Mouse (Mus musculus) bone marrow macrophage, adult 2 months (primary cell): ENCODE results near the gene Impdh1.

Experiments
- CTCF ChIP-seq: IDR thresholded peaks from 2 replicates; pipeline ENCODE4 v1.5.1; 2012; ENCODE audit warnings: low read depth, mild to moderate bottlenecking, low read length, moderate library complexity
- POLR2A ChIP-seq: IDR thresholded peaks from 2 replicates; pipeline ENCODE4 v1.6.1; 2012; ENCODE audit warnings: mild to moderate bottlenecking, low read depth, low read length, borderline replicate concordance

- TF ChIP-seq CTCF (no peak), POLR2A (no peak)
Observed at GRCm38 (mm10) chr6:29177901-29178879, 38.0 kb downstream of the Impdh1 start.
